Mouse (Mus musculus) spleen, adult 2 months (tissue): ENCODE measurements at regions not wholly inside any gene's neighbourhood (a gene's known extent, or its start where the extent isn't known, plus 50 kb on each side); places are given as distances from the start of the nearest gene placed in this dataset.

Experiments
- DNase-seq, 2 experiments: peaks; one replicate each; pipeline versions ENCODE4 v3.0.0 to v3.0.0-alpha.2; 2012 to 2021; ENCODE audit warnings: low spot score in 2 of 2, low read depth in 1 of 2
- H3K27ac ChIP-seq: fragments of 200-500 bp; 2 replicates; pipeline ENCODE4 v1.5.1; 2012; ENCODE audit warnings: low read length, inconsistent platforms; ENCODE audit not compliant: insufficient read depth
- H3K27me3 ChIP-seq: fragments of 200-500 bp; 2 replicates; pipeline ENCODE4 v1.6.1; 2012; ENCODE audit warnings: mild to moderate bottlenecking, moderate library complexity, low read length, inconsistent platforms; ENCODE audit not compliant: control insufficient read depth, insufficient read depth
- H3K36me3 ChIP-seq: fragments of 200-500 bp; 2 replicates; pipeline ENCODE4 v1.6.1; 2012; ENCODE audit warnings: mild to moderate bottlenecking, low read length, inconsistent platforms; ENCODE audit not compliant: control insufficient read depth, insufficient read depth
- H3K4me1 ChIP-seq: fragments of 200-500 bp; 2 replicates; pipeline ENCODE4 v1.6.1; 2011; ENCODE audit warnings: inconsistent platforms; ENCODE audit not compliant: control insufficient read depth, insufficient read depth, insufficient read length
- H3K4me3 ChIP-seq: fragments of 200-500 bp; 2 replicates; pipeline ENCODE4 v1.5.1; 2011; ENCODE audit warnings: mild to moderate bottlenecking, inconsistent platforms; ENCODE audit not compliant: insufficient read depth, insufficient read length; ENCODE audit errors: extremely low read depth
- CTCF ChIP-seq: fragments of 200-500 bp; IDR thresholded peaks from 2 replicates; pipeline ENCODE4 v1.5.1; 2011; ENCODE audit warnings: mild to moderate bottlenecking, inconsistent platforms; ENCODE audit not compliant: insufficient read depth, insufficient read length, insufficient replicate concordance; ENCODE audit errors: extremely low read depth
- POLR2A ChIP-seq: fragments of 200-500 bp; IDR thresholded peaks from 2 replicates; pipeline ENCODE4 v1.6.1; 2011; ENCODE audit warnings: low read depth, low read length, inconsistent platforms
- WGBS: fragments of 180-500 bp; shearing (Covaris S2); methylation state at CpG from one replicate; pipeline ENCODE4 v1.1.7; 2018; 5-methylcytosine and 5-hydroxymethylcytosine counted together

DNA sequence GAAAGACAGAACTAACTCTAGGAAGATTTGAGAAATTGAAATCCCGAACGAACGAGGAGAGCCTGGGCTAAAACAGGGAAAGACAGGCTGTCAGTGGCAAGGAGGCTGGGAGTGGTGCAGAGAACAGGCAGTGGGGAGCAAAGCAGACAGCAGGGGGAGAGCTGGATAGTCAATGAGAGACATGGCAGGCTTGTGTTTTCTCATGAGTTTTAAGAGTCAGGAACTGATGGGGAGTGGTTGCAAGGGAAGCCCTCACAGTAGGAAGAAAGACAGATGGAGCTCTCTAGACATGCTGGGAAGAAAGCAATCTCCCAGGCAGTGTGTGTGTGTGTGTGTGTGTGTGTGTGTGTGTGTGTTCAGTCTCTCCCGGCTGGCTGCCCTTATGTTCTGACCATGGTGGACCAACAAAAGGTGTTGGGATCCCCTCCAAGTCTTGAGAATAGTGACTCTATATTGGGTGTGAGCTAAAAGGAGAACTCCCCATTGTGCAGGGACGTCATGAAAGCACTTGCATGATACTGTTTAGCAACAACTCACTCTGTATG lies 577.9 kb downstream of the Plcl1 start:
- Histone ChIP-seq H3K27me3 (no peaks in the 10 kb centered on the region), H3K4me1 (no peaks in the 10 kb centered on the region), H3K4me3 (no peak overlapping the region), H3K36me3 (no peaks in the 10 kb centered on the region), H3K27ac (no peak overlapping the region)
- no peak for DNase-seq
- WGBS: 72% methylated on average over 5 of the region's 5 CpGs
- TF ChIP-seq CTCF (no peak), POLR2A (no peak)

DNA sequence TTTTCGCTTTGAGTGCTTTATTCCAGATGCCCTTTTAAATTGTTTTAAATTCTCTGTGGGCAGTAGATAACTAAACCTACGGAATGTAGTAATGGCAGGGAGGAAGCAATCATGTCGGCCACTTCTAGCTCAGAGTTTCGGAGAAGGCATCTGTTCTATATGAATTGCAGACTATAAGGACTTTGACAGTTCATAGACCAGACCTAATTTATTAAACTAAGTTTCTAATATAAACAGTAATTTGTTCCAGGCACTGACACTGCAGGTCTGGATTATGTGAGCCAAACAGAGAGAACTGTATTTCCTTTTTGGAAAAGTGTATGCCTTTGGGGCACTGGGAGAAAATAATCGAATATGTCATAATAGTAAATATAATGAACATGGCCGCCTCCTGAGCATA lies 591.4 kb downstream of the Plcl1 start:
- 88% methylated on average over 6 of the region's 6 CpGs for WGBS
- H3K27ac ChIP-seq: no peak overlapping the region
- no peaks in the 10 kb centered on the region for H3K4me1 ChIP-seq

More for the DNA sequence above, 591.4 kb downstream of the Plcl1 start:
- DNase-seq: no peak
- Histone ChIP-seq H3K36me3 (no peaks in the 10 kb centered on the region), H3K4me3 (no peak overlapping the region), H3K27me3 (no peaks in the 10 kb centered on the region)
- TF ChIP-seq POLR2A (no peak), CTCF (no peak)
